Mouse (Mus musculus) adrenal gland, postnatal 4 days (tissue): Measurements from ENCODE around the gene Spaar. TPM values are rescaled to one million over a fixed set of nuclear protein-coding genes. Genes with fewer than 3 reads are reported as not detected.
A peak's percentile ranks its signal among the peaks of the same experiment; 100 is the strongest.

ENCODE experiments used
- DNase-seq, 2 experiments: peaks; one replicate each; pipeline ENCODE4 v3.0.0; 2021 to 2022; ENCODE audit warnings: low spot score in 2 of 2, mixed read lengths in 2 of 2
- total RNA-seq, 2 experiments: library from RNA; stranded (reverse); gene quantifications; 2 replicates each; pipeline ENCODE4 v1.2.3; 2021

Gene Spaar
- total RNA-seq, 2 experiments from 2014 or later: 1.4 to 2.0 TPM

GRCm38 (mm10) chr4:43727718-43728575 is 1.9 kb upstream of the Spaar start:
- no peak for DNase-seq

- peak in 1 of 2 experiments; percentile 34 for DNase-seq
Observed at GRCm38 (mm10) chr4:43728576-43728954, 1.3 kb upstream of the Spaar start.

- no peak for DNase-seq
Observed at GRCm38 (mm10) chr4:43729126-43729525, 708 bp upstream of the Spaar start.

GRCm38 (mm10) chr4:43730750-43731297 is 990 bp downstream of the Spaar start:
- DNase-seq: no peak

GRCm38 (mm10) chr4:43732171-43732570 is 2.3 kb downstream of the Spaar start:
- no peak for DNase-seq

- DNase-seq: no peak
Observed at GRCm38 (mm10) chr4:43733186-43733585, 3.4 kb downstream of the Spaar start.

- DNase-seq: no peak
Observed at GRCm38 (mm10) chr4:43737144-43737543, 7.3 kb downstream of the Spaar start.

- DNase-seq: no peak
Observed at GRCm38 (mm10) chr4:43738989-43739674, 9.3 kb downstream of the Spaar start.

GRCm38 (mm10) chr4:43741526-43741925 is 11.7 kb downstream of the Spaar start:
- no peak for DNase-seq

- DNase-seq: no peak
Observed at GRCm38 (mm10) chr4:43742637-43743036, 12.8 kb downstream of the Spaar start.

- no peak for DNase-seq
Observed at GRCm38 (mm10) chr4:43743099-43743498, 13.3 kb downstream of the Spaar start.

GRCm38 (mm10) chr4:43745187-43745586 is 15.4 kb downstream of the Spaar start:
- no peak for DNase-seq

GRCm38 (mm10) chr4:43757213-43757612 is 27.4 kb downstream of the Spaar start:
- DNase-seq: no peak

- DNase-seq: no peak
Observed at GRCm38 (mm10) chr4:43759571-43760418, 30.0 kb downstream of the Spaar start.

GRCm38 (mm10) chr4:43760460-43760859 is 30.6 kb downstream of the Spaar start:
- DNase-seq: peak in 1 of 2 experiments; percentile 19

GRCm38 (mm10) chr4:43761336-43761735 is 31.5 kb downstream of the Spaar start:
- DNase-seq: no peak

GRCm38 (mm10) chr4:43763410-43763809 is 33.6 kb downstream of the Spaar start:
- peak in 1 of 2 experiments; percentile 9 for DNase-seq

- no peak for DNase-seq
Observed at GRCm38 (mm10) chr4:43768341-43768740, 38.5 kb downstream of the Spaar start.

GRCm38 (mm10) chr4:43769374-43769773 is 39.5 kb downstream of the Spaar start:
- no peak for DNase-seq

- no peak for DNase-seq
Observed at GRCm38 (mm10) chr4:43770909-43771308, 41.1 kb downstream of the Spaar start, which contains the start of gene Olfr159. Gene Olfr159, minus strand, starts transcription at chr4:43771009.

GRCm38 (mm10) chr4:43771626-43772025 is 41.8 kb downstream of the Spaar start:
- no peak for DNase-seq
